In genomic region chr1:132198401-132199071, GRCm38 (mm10) we compare ENCODE assay signal across 20 mouse cellular contexts. TPM values are rescaled to one million over a fixed set of nuclear protein-coding genes. Genes with fewer than 3 reads are reported as not detected.
DNase-seq lines count a peak whose midpoint lies in the region; ATAC-seq lines count a peak whose summit lies in the region.
"Had no signal": no experiment of that assay in that cellular context is flagged by ENCODE, and none has a peak within 500 bp of the region (broad histone marks: within the 10 kb centered on the region; RNA-seq: fewer than 3 reads in every experiment).

No protein-coding gene starts in this region.

- H3K4me1 ChIP-seq in hindbrain, embryonic 13.5 days (replicated peaks): peaks cover 100% of the 10 kb centered on the region
- H3K4me1 ChIP-seq in hindbrain, embryonic 14.5 days (replicated peaks; ENCODE audit: control insufficient read depth, insufficient read depth, low read length): peaks cover 78% of the 10 kb centered on the region
- H3K4me1 ChIP-seq in hindbrain, embryonic 16.5 days (ENCODE audit: control insufficient read depth, insufficient read depth, low read depth, low read length): peaks cover 67% of the 10 kb centered on the region
- peaks cover 89% of the 10 kb centered on the region for H3K4me1 ChIP-seq in neural tube, embryonic 13.5 days (replicated peaks)

- no peak overlapping the region for H3K4me3 ChIP-seq in hindbrain, embryonic 13.5 days
- no peak overlapping the region for H3K4me3 ChIP-seq in hindbrain, embryonic 14.5 days (replicated peaks; ENCODE audit: low read length)
- H3K4me3 ChIP-seq in hindbrain, embryonic 16.5 days (ENCODE audit: low read length): no peak overlapping the region
- no peak overlapping the region for H3K4me3 ChIP-seq in neural tube, embryonic 13.5 days
- H3K4me3 ChIP-seq: embryonic facial prominence, embryonic 12.5 days; heart, embryonic 13.5 days; lung, embryonic 15.5 days had no signal

- ATAC-seq in hindbrain, embryonic 13.5 days (ENCODE audit: low FRiP score): no peak
- ATAC-seq in hindbrain, embryonic 14.5 days (ENCODE audit: low FRiP score): no peak
- no peak for ATAC-seq in hindbrain, embryonic 16.5 days
- no peak for ATAC-seq in neural tube, embryonic 13.5 days (ENCODE audit: low read depth)
- ATAC-seq: inflammation-experienced regulatory T-cells, adult 6 months had no signal

- H3K9ac ChIP-seq in hindbrain, embryonic 13.5 days: peak overlapping the region; percentile 36; the same call in 1 of the 2 replicates
- no peak overlapping the region for H3K9ac ChIP-seq in hindbrain, embryonic 14.5 days
- no peak overlapping the region for H3K9ac ChIP-seq in hindbrain, embryonic 16.5 days (ENCODE audit: low read depth, low read length)
- 0 out of 2 replicates have a peak overlapping the region, but pooled peaks have one; percentile 22 for H3K9ac ChIP-seq in neural tube, embryonic 13.5 days
- H3K9ac ChIP-seq: embryonic facial prominence, embryonic 12.5 days; heart, embryonic 13.5 days; lung, embryonic 15.5 days had no signal

- H3K4me2 ChIP-seq in hindbrain, embryonic 13.5 days: peak overlapping the region; percentile 92; the same call in 1 of the 2 replicates
- no peak overlapping the region for H3K4me2 ChIP-seq in hindbrain, embryonic 14.5 days (replicated peaks)
- H3K4me2 ChIP-seq in hindbrain, embryonic 16.5 days (ENCODE audit: low read length): no peak overlapping the region
- 0 out of 2 replicates have a peak overlapping the region, but pooled peaks have one; percentile 24 for H3K4me2 ChIP-seq in neural tube, embryonic 13.5 days
- H3K4me2 ChIP-seq: embryonic facial prominence, embryonic 12.5 days; heart, embryonic 13.5 days; liver, embryonic 11.5 days; lung, embryonic 15.5 days had no signal

- peak; percentile 2 to 20 for DNase-seq in adrenal gland, adult (ENCODE audit: inconsistent age in 2 of 2, low spot score in 1 of 2)
- DNase-seq in adrenal gland, adult 8-10 months: no peak
- DNase-seq in hindbrain, embryonic 14.5 days (ENCODE audit: low spot score): no peak
- DNase-seq in urinary bladder, adult 18-20 months (ENCODE audit: low spot score in 2 of 2): no peak
- DNase-seq in yolk sac, embryonic 10.5 days (ENCODE audit: low spot score): no peak
- DNase-seq: adrenal gland, adult 2 months; gastrocnemius, postnatal 25 days had no signal

- H3K27me3 ChIP-seq in hindbrain, embryonic 13.5 days: no peaks in the 10 kb centered on the region
- no peaks in the 10 kb centered on the region for H3K27me3 ChIP-seq in hindbrain, embryonic 14.5 days (ENCODE audit: control insufficient read depth, insufficient read depth, low read length)
- no peaks in the 10 kb centered on the region for H3K27me3 ChIP-seq in hindbrain, embryonic 16.5 days (replicated peaks; ENCODE audit: control insufficient read depth, insufficient read depth, low read length)
- H3K27me3 ChIP-seq in neural tube, embryonic 13.5 days: no peaks in the 10 kb centered on the region

- no peaks in the 10 kb centered on the region for H3K36me3 ChIP-seq in hindbrain, embryonic 13.5 days
- H3K36me3 ChIP-seq in hindbrain, embryonic 14.5 days (replicated peaks; ENCODE audit: control insufficient read depth, insufficient read depth): no peaks in the 10 kb centered on the region
- no peaks in the 10 kb centered on the region for H3K36me3 ChIP-seq in hindbrain, embryonic 16.5 days (ENCODE audit: control insufficient read depth, insufficient read depth, low read length)
- H3K36me3 ChIP-seq in neural tube, embryonic 13.5 days: no peaks in the 10 kb centered on the region
- H3K36me3 ChIP-seq: embryonic facial prominence, embryonic 12.5 days; heart, embryonic 13.5 days; lung, embryonic 15.5 days had no signal

- WGBS in hindbrain, embryonic 13.5 days: 83% methylated on average over 16 of the region's 16 CpGs
- 83% methylated on average over 16 of the region's 16 CpGs for WGBS in hindbrain, embryonic 14.5 days
- WGBS in hindbrain, embryonic 16.5 days: 78% methylated on average over 16 of the region's 16 CpGs
- WGBS in neural tube, embryonic 13.5 days: 71% methylated on average over 16 of the region's 16 CpGs

- no peaks in the 10 kb centered on the region for H3K9me3 ChIP-seq in hindbrain, embryonic 13.5 days
- no peaks in the 10 kb centered on the region for H3K9me3 ChIP-seq in hindbrain, embryonic 14.5 days (ENCODE audit: control insufficient read depth, low read length)
- H3K9me3 ChIP-seq in hindbrain, embryonic 16.5 days (ENCODE audit: control insufficient read depth, low read length): no peaks in the 10 kb centered on the region
- H3K9me3 ChIP-seq in neural tube, embryonic 13.5 days: no peaks in the 10 kb centered on the region
- H3K9me3 ChIP-seq: embryonic facial prominence, embryonic 12.5 days; heart, embryonic 13.5 days; lung, embryonic 15.5 days had no signal

- H3K27ac ChIP-seq in hindbrain, embryonic 13.5 days: peak overlapping the region; percentile 40
- no peak overlapping the region for H3K27ac ChIP-seq in hindbrain, embryonic 14.5 days
- H3K27ac ChIP-seq in hindbrain, embryonic 16.5 days (ENCODE audit: low read depth, low read length): peak overlapping the region; percentile 36; the same call in 1 of the 2 replicates
- H3K27ac ChIP-seq in neural tube, embryonic 13.5 days (replicated peaks): no peak overlapping the region
- H3K27ac ChIP-seq: embryonic facial prominence, embryonic 12.5 days; heart, embryonic 13.5 days; lung, embryonic 15.5 days had no signal

RNA-seq across cellular contexts. Expression of gene AC124108.1, which starts 7.3 kb away (rescaled TPM):
- total RNA-seq in adrenal gland, adult 8-10 months (2022): under 1 TPM; 0.10 to 0.17 (median 0.14) TPM
- polyA plus RNA-seq in hindbrain, embryonic 13.5 days (2015; fragmentation: Nextera tagmentation; extraction: Ambion mirVana): 4.2 and 4.8 TPM in 2 replicates
- 3.6 and 3.8 TPM in 2 replicates for polyA plus RNA-seq in hindbrain, embryonic 14.5 days (2014; fragmentation: Nextera tagmentation; extraction: Ambion mirVana)
- 1.8 and 2.3 TPM in 2 replicates for polyA plus RNA-seq in hindbrain, embryonic 16.5 days (2015; fragmentation: Nextera tagmentation; extraction: Ambion mirVana)
- polyA plus RNA-seq in neural tube, embryonic 13.5 days (2015; fragmentation: Nextera tagmentation; extraction: Ambion mirVana): 2.7 and 3.5 TPM in 2 replicates
- total RNA-seq: CH12.LX; gastrocnemius, postnatal 25 days; megakaryocyte-erythroid progenitor cell, adult 5-6 weeks had no signal
- polyA plus RNA-seq: heart, embryonic 13.5 days; inflammation-experienced regulatory T-cells, adult 6 months had no signal

RNA-seq across cellular contexts. Expression of gene Lemd1, which starts 7.3 kb away (rescaled TPM):
- total RNA-seq in adrenal gland, adult 8-10 months (2022): under 1 TPM in 3 of 4 experiments, not detected in 1; 0.31 to 0.46 (median 0.46) TPM
- polyA plus RNA-seq in hindbrain, embryonic 13.5 days (2015; fragmentation: Nextera tagmentation; extraction: Ambion mirVana): 24.8 and 25.7 TPM in 2 replicates
- polyA plus RNA-seq in hindbrain, embryonic 14.5 days (2014; fragmentation: Nextera tagmentation; extraction: Ambion mirVana): 15.9 and 22.1 TPM in 2 replicates
- 11.4 and 14.0 TPM in 2 replicates for polyA plus RNA-seq in hindbrain, embryonic 16.5 days (2015; fragmentation: Nextera tagmentation; extraction: Ambion mirVana)
- 19.1 and 22.6 TPM in 2 replicates for polyA plus RNA-seq in neural tube, embryonic 13.5 days (2015; fragmentation: Nextera tagmentation; extraction: Ambion mirVana)
- total RNA-seq: CH12.LX; gastrocnemius, postnatal 25 days; megakaryocyte-erythroid progenitor cell, adult 5-6 weeks had no signal
- polyA plus RNA-seq: heart, embryonic 13.5 days; inflammation-experienced regulatory T-cells, adult 6 months had no signal

RNA-seq across cellular contexts. Expression of gene Gm10188, which starts 31.0 kb away (rescaled TPM):
- total RNA-seq in adrenal gland, adult 8-10 months (2022): not detected
- polyA plus RNA-seq in hindbrain, embryonic 13.5 days (2015; fragmentation: Nextera tagmentation; extraction: Ambion mirVana): 0.63 and 0.95 TPM in 2 replicates
- polyA plus RNA-seq in hindbrain, embryonic 14.5 days (2014; fragmentation: Nextera tagmentation; extraction: Ambion mirVana): 0.39 and 0.47 TPM in 2 replicates
- not detected in 2 replicates for polyA plus RNA-seq in hindbrain, embryonic 16.5 days (2015; fragmentation: Nextera tagmentation; extraction: Ambion mirVana)
- not detected in 2 replicates for polyA plus RNA-seq in neural tube, embryonic 13.5 days (2015; fragmentation: Nextera tagmentation; extraction: Ambion mirVana)
- total RNA-seq: adrenal gland, adult 2 months; CH12.LX; gastrocnemius, postnatal 25 days; layer of hippocampus, adult 8-10 months; left cerebral cortex, postnatal 10 days; megakaryocyte-erythroid progenitor cell, adult 5-6 weeks had no signal
- polyA plus RNA-seq: adrenal gland, adult 2 months; embryonic facial prominence, embryonic 12.5 days; heart, embryonic 13.5 days; inflammation-experienced regulatory T-cells, adult 6 months; kidney, embryonic 16.5 days; liver, embryonic 11.5 days; lung, embryonic 15.5 days had no signal

RNA-seq across cellular contexts. Expression of gene Cdk18, which starts 59.1 kb away (rescaled TPM):
- total RNA-seq in adrenal gland, adult 8-10 months (2022): 10 to 100 TPM; 18.0 to 43.3 (median 25.4) TPM
- 0.31 and 0.32 TPM in 2 replicates for polyA plus RNA-seq in hindbrain, embryonic 13.5 days (2015; fragmentation: Nextera tagmentation; extraction: Ambion mirVana)
- 0.37 and 0.63 TPM in 2 replicates for polyA plus RNA-seq in hindbrain, embryonic 14.5 days (2014; fragmentation: Nextera tagmentation; extraction: Ambion mirVana)
- polyA plus RNA-seq in hindbrain, embryonic 16.5 days (2015; fragmentation: Nextera tagmentation; extraction: Ambion mirVana): 1.1 and 1.5 TPM in 2 replicates
- 0.11 and 0.47 TPM in 2 replicates for polyA plus RNA-seq in neural tube, embryonic 13.5 days (2015; fragmentation: Nextera tagmentation; extraction: Ambion mirVana)
- polyA plus RNA-seq: inflammation-experienced regulatory T-cells, adult 6 months had no signal

Comparison
In these comparisons a context has a peak if more than half of its experiments do, and no peak if none do; other contexts are left out.
1. DNase-seq: peak in adrenal gland, adult (2 of 2); none in adrenal gland, adult 8-10 months (single experiment), hindbrain, embryonic 14.5 days (single experiment), urinary bladder, adult 18-20 months (0 of 2) and yolk sac, embryonic 10.5 days (single experiment).
2. H3K27ac ChIP-seq: peak in hindbrain, embryonic 13.5 days (single experiment) and hindbrain, embryonic 16.5 days (single experiment); none in hindbrain, embryonic 14.5 days (single experiment) and neural tube, embryonic 13.5 days (single experiment).
3. H3K4me2 ChIP-seq: peak in hindbrain, embryonic 13.5 days (single experiment) and neural tube, embryonic 13.5 days (single experiment); none in hindbrain, embryonic 14.5 days (single experiment) and hindbrain, embryonic 16.5 days (single experiment).
4. H3K9ac ChIP-seq: peak in hindbrain, embryonic 13.5 days (single experiment) and neural tube, embryonic 13.5 days (single experiment); none in hindbrain, embryonic 14.5 days (single experiment) and hindbrain, embryonic 16.5 days (single experiment).